Mouse (Mus musculus): ENCODE results near the gene Pknox1. TPM values are rescaled to one million over a fixed set of nuclear protein-coding genes. Genes with fewer than 3 reads are reported as not detected.

Pknox1 gene
- polyA plus RNA-seq, 1 experiment from 2014 or later, result 29.0 TPM

Other genes with a start within 250 kb of the Pknox1 start
- 27.9 and 29.0 TPM in 2 replicates for gene Pde9a, start 178.5 kb upstream of the Pknox1 start, polyA plus RNA-seq (2014; fragmentation: Nextera tagmentation; extraction: Ambion mirVana)
- 33.4 and 34.0 TPM in 2 replicates for gene Wdr4, start 44.8 kb upstream of the Pknox1 start, polyA plus RNA-seq (2014; fragmentation: Nextera tagmentation; extraction: Ambion mirVana)
- gene Ndufv3, start 44.6 kb upstream of the Pknox1 start, polyA plus RNA-seq (2014; fragmentation: Nextera tagmentation; extraction: Ambion mirVana), result 253 TPM in 2 replicates
- gene Cbs, start 72.5 kb downstream of the Pknox1 start, polyA plus RNA-seq (2014; fragmentation: Nextera tagmentation; extraction: Ambion mirVana), result 0.74 and 2.6 TPM in 2 replicates
- 195 and 204 TPM in 2 replicates for gene U2af1, start 94.2 kb downstream of the Pknox1 start, polyA plus RNA-seq (2014; fragmentation: Nextera tagmentation; extraction: Ambion mirVana)
- gene Cryaa, start 113.1 kb downstream of the Pknox1 start, polyA plus RNA-seq (2014; fragmentation: Nextera tagmentation; extraction: Ambion mirVana), result not detected in 2 replicates

Measured in hindbrain, embryonic 11.5 days (tissue).